Mouse (Mus musculus): Measurements from ENCODE around the gene Lrit2. TPM values are rescaled to one million over a fixed set of nuclear protein-coding genes. Genes with fewer than 3 reads are reported as not detected.

The Lrit2 gene
- polyA plus RNA-seq, 1 experiment from 2014 or later, result not detected

- 96% methylated on average over 4 of the region's 4 CpGs for WGBS
- Histone ChIP-seq H3K27ac (ENCODE audit: low read depth, low read length) (no peak overlapping the region), H3K4me3 (ENCODE audit: low read depth, low read length) (no peak overlapping the region), H3K36me3 (ENCODE audit: control insufficient read depth, insufficient read depth, low read length) (peaks cover 2% of the 10 kb centered on the region; the same call in 1 of the 2 replicates), H3K9ac (ENCODE audit: low read length) (no peak overlapping the region), H3K4me2 (ENCODE audit: low read depth, low read length, severe bottlenecking) (no peak overlapping the region), H3K4me1 (replicated peaks; ENCODE audit: control insufficient read depth, insufficient read depth, low read length) (no peaks in the 10 kb centered on the region), H3K9me3 (ENCODE audit: control insufficient read depth, low read length) (no peaks in the 10 kb centered on the region), H3K27me3 (ENCODE audit: control insufficient read depth, insufficient read depth, low read length) (no peaks in the 10 kb centered on the region)
- ATAC-seq (replicated peaks; ENCODE audit: low FRiP score) (no peak), DNase-seq (ENCODE audit: low spot score) (no peak)
These were observed 51.5 kb downstream of the Lrit2 start for GRCm38 (mm10) chr14:37119233-37119632.

Other genes starting within 250 kb of the Lrit2 start
- gene Ccser2, start 99.2 kb upstream of the Lrit2 start, polyA plus RNA-seq (2014; fragmentation: Nextera tagmentation; extraction: Ambion mirVana), result 30.2 and 33.1 TPM in 2 replicates
- gene Rgr, start 19.0 kb upstream of the Lrit2 start, polyA plus RNA-seq (2014; fragmentation: Nextera tagmentation; extraction: Ambion mirVana), result not detected in 2 replicates
- gene Lrit1, start 13.1 kb upstream of the Lrit2 start, polyA plus RNA-seq (2014; fragmentation: Nextera tagmentation; extraction: Ambion mirVana), result not detected in 2 replicates
- gene Cdhr1, start 30.4 kb downstream of the Lrit2 start, polyA plus RNA-seq (2014; fragmentation: Nextera tagmentation; extraction: Ambion mirVana), result 1.0 and 1.2 TPM in 2 replicates
- gene 2610528A11Rik, start 46.1 kb downstream of the Lrit2 start, polyA plus RNA-seq (2014; fragmentation: Nextera tagmentation; extraction: Ambion mirVana), result 0.41 and 0.47 TPM in 2 replicates
- gene Ghitm, start 67.3 kb downstream of the Lrit2 start, polyA plus RNA-seq (2014; fragmentation: Nextera tagmentation; extraction: Ambion mirVana), result 189 and 196 TPM in 2 replicates